Mouse (Mus musculus): ENCODE data around the gene Taf13.
A peak's percentile ranks its signal among the peaks of the same experiment; 100 is the strongest.

The Taf13 gene

GRCm38 (mm10) chr3:108572309-108573010 is 962 bp downstream of the Taf13 start:
- no peak for DNase-seq (ENCODE audit: low spot score in 2 of 2)

- no peak for DNase-seq (ENCODE audit: low spot score in 2 of 2)
Observed at GRCm38 (mm10) chr3:108574018-108574417, 2.5 kb downstream of the Taf13 start.

GRCm38 (mm10) chr3:108584580-108584979 is 13.1 kb downstream of the Taf13 start:
- DNase-seq (ENCODE audit: low spot score in 2 of 2) = peak; percentile 16 to 20

GRCm38 (mm10) chr3:108588446-108588845 is 16.9 kb downstream of the Taf13 start:
- no peak for DNase-seq (ENCODE audit: low spot score in 2 of 2)

- peak; percentile 95 to 97 for DNase-seq (ENCODE audit: low spot score in 2 of 2)
Observed at GRCm38 (mm10) chr3:108590786-108591529, 19.5 kb downstream of the Taf13 start, which contains the start of gene Wdr47. Gene Wdr47, plus strand, starts transcription at chr3:108591279.

- DNase-seq (ENCODE audit: low spot score in 2 of 2) = no peak
Observed at GRCm38 (mm10) chr3:108591530-108592522, 20.3 kb downstream of the Taf13 start.

- DNase-seq (ENCODE audit: low spot score in 2 of 2) = peak; percentile 37 to 43
Observed at GRCm38 (mm10) chr3:108608906-108609305, 37.4 kb downstream of the Taf13 start.

Measured in spleen, postnatal 36 days (tissue).